Mouse (Mus musculus) midbrain, embryonic 13.5 days (tissue): ENCODE results near the gene Catsperg2. TPM values are rescaled to one million over a fixed set of nuclear protein-coding genes. Genes with fewer than 3 reads are reported as not detected.
"Not testable (repeated sequence)": the region's sequence is repeated elsewhere in the genome, so short reads cannot be mapped to it uniquely, and the experiment has no call there.

ENCODE experiments used
- ATAC-seq: fragments of 200-750 bp; cut with Nextera tagmentation; 2 replicates; pipeline ENCODE4 v1.8.0; 2017; ENCODE audit warnings: mild to moderate bottlenecking, moderate TSS enrichment, moderate library complexity
- H3K27ac ChIP-seq: fragments of 300-500 bp; sonication (generic); 2 replicates; pipeline ENCODE4 v1.5.1; 2015; ENCODE audit warnings: inconsistent platforms, mild to moderate bottlenecking, moderate library complexity
- H3K27me3 ChIP-seq: fragments of 300-500 bp; sonication (generic); 2 replicates; pipeline ENCODE4 v1.6.1; 2015; ENCODE audit warnings: mild to moderate bottlenecking, inconsistent platforms
- H3K36me3 ChIP-seq: fragments of 300-500 bp; sonication (generic); 2 replicates; pipeline ENCODE4 v1.6.1; 2015; ENCODE audit warnings: mild to moderate bottlenecking, inconsistent platforms
- H3K4me1 ChIP-seq: fragments of 300-500 bp; sonication (generic); replicated peaks from 2 replicates; pipeline ENCODE4 v1.6.1; 2015; ENCODE audit warnings: inconsistent platforms
- H3K4me2 ChIP-seq: fragments of 300-500 bp; sonication (generic); replicated peaks from 2 replicates; pipeline ENCODE4 v1.6.1; 2015; ENCODE audit warnings: moderate library complexity, mild to moderate bottlenecking, inconsistent platforms
- H3K4me3 ChIP-seq: fragments of 300-500 bp; sonication (generic); replicated peaks from 2 replicates; pipeline ENCODE4 v1.5.1; 2015; ENCODE audit warnings: mild to moderate bottlenecking, inconsistent platforms
- H3K9ac ChIP-seq: fragments of 300-500 bp; sonication (generic); replicated peaks from 2 replicates; pipeline ENCODE4 v1.6.1; 2015; ENCODE audit warnings: mild to moderate bottlenecking, inconsistent platforms
- H3K9me3 ChIP-seq: fragments of 300-500 bp; sonication (generic); 2 replicates; pipeline ENCODE4 v1.6.1; 2016; ENCODE audit warnings: mild to moderate bottlenecking, inconsistent platforms
- WGBS: fragments of 180-500 bp; shearing (Covaris S2); methylation state at CpG from one replicate; pipeline ENCODE4 v1.1.7; 2015; 5-methylcytosine and 5-hydroxymethylcytosine counted together
- microRNA counts: library from miRNA; unstranded; fragments of <30 nt; microRNA quantifications from one replicate; lab custom pipeline; 2016
- microRNA-seq: library from miRNA; unstranded; fragments of <30 nt; microRNA quantifications from one replicate; pipeline ENCODE4, GENCODE M21; 2016
- polyA plus RNA-seq: library from polyadenylated mRNA; unstranded; fragments of >200 nt; fragmentation: Nextera tagmentation; extraction: Ambion mirVana; gene quantifications from 2 replicates; pipeline ENCODE4 v1.2.1, GENCODE M21; 2015

The Catsperg2 gene
- polyA plus RNA-seq, 1 experiment from 2014 or later, result 0.59 TPM

GRCm38 (mm10) chr7:29708891-29709290 is 17.9 kb downstream of the Catsperg2 start:
- ATAC-seq, H3K9ac ChIP-seq, H3K4me2 ChIP-seq, H3K27ac ChIP-seq, H3K36me3 ChIP-seq, H3K4me1 ChIP-seq, H3K9me3 ChIP-seq, H3K4me3 ChIP-seq, H3K27me3 ChIP-seq: not testable (repeated sequence)
- WGBS, result 91% methylated on average over 2 of the region's 2 CpGs

- not testable (repeated sequence) for H3K4me1 ChIP-seq, ATAC-seq, H3K27me3 ChIP-seq, H3K9ac ChIP-seq, H3K27ac ChIP-seq, H3K9me3 ChIP-seq, H3K4me2 ChIP-seq, H3K36me3 ChIP-seq, H3K4me3 ChIP-seq
- 96% methylated on average over 3 of the region's 3 CpGs for WGBS
Observed at GRCm38 (mm10) chr7:29695231-29695630, 31.6 kb downstream of the Catsperg2 start.

- whole genome bisulfite sequencing, result 66% methylated on average over 3 of the region's 3 CpGs
- Histone ChIP-seq H3K4me3 (no peak overlapping the region), H3K4me1 (no peaks in the 10 kb centered on the region), H3K27ac (no peak overlapping the region), H3K27me3 (no peaks in the 10 kb centered on the region), H3K36me3 (no peaks in the 10 kb centered on the region), H3K9me3 (peaks cover 9% of the 10 kb centered on the region), H3K9ac (no peak overlapping the region), H3K4me2 (no peak overlapping the region)
- ATAC-seq, result no peak
Observed at GRCm38 (mm10) chr7:29681868-29682267, 45.0 kb downstream of the Catsperg2 start.

MicroRNA genes within 50 kb of the gene (microRNA counts, 519-probe panel; counts per million panel counts)
- 110 counts per million, percentile 56 among the panel's probes with 10 or more counts for microRNA mmu-miR-1964 (lab: Ali Mortazavi, UCI)

Small RNA genes lying within 50 kb of the gene (microRNA-seq; reads per million reads assigned to microRNA genes)
- 3.1 reads per million, percentile 11 among the genes with 10 or more reads in this experiment for gene Mir1964

Other genes starting within 250 kb of the Catsperg2 start
- 14.8 and 15.2 TPM in 2 replicates for gene Sipa1l3, start 208.4 kb downstream of the Catsperg2 start, polyA plus RNA-seq
- gene Zfp84, start 41.5 kb upstream of the Catsperg2 start, polyA plus RNA-seq, result 17.7 and 19.0 TPM in 2 replicates
- 14.2 and 14.9 TPM in 2 replicates for gene Zfp30, start 57.0 kb upstream of the Catsperg2 start, polyA plus RNA-seq
- 29.7 and 29.9 TPM in 2 replicates for gene Zfp790, start 89.1 kb upstream of the Catsperg2 start, polyA plus RNA-seq
- gene Zfp940, start 126.6 kb upstream of the Catsperg2 start, polyA plus RNA-seq, result 12.8 and 14.4 TPM in 2 replicates
- 18.3 and 19.9 TPM in 2 replicates for gene Zfp420, start 132.9 kb upstream of the Catsperg2 start, polyA plus RNA-seq
- gene Zfp27, start 179.5 kb upstream of the Catsperg2 start, polyA plus RNA-seq, result 14.8 and 15.6 TPM in 2 replicates
- gene Zfp383, start 181.2 kb upstream of the Catsperg2 start, polyA plus RNA-seq, result 8.7 and 8.9 TPM in 2 replicates
- gene Zfp74, start 227.1 kb upstream of the Catsperg2 start, polyA plus RNA-seq, result 19.9 and 20.5 TPM in 2 replicates